Mouse (Mus musculus) lung, embryonic 14.5 days (tissue): Measurements from ENCODE around the gene Cnn2. TPM values are rescaled to one million over a fixed set of nuclear protein-coding genes. Genes with fewer than 3 reads are reported as not detected.

Source experiments
- ATAC-seq: fragments of 200-750 bp; cut with Nextera tagmentation; 2 replicates; pipeline ENCODE4 v1.8.0; 2017; ENCODE audit warnings: mild to moderate bottlenecking, moderate TSS enrichment, moderate library complexity; ENCODE audit not compliant: insufficient read depth
- DNase-seq: peaks from one replicate; pipeline ENCODE4 v3.0.0-alpha.2; 2015
- H3K27ac ChIP-seq: fragments of 300-500 bp; sonication (generic); 2 replicates; pipeline ENCODE4 v1.5.1; 2014; ENCODE audit warnings: low read depth, mild to moderate bottlenecking, moderate library complexity
- H3K27me3 ChIP-seq: fragments of 300-500 bp; sonication (generic); 2 replicates; pipeline ENCODE4 v1.6.1; 2014; ENCODE audit warnings: low read length, control low read depth; ENCODE audit not compliant: insufficient read depth
- H3K36me3 ChIP-seq: fragments of 300-500 bp; sonication (generic); 2 replicates; pipeline ENCODE4 v1.6.1; 2014; ENCODE audit warnings: control low read depth; ENCODE audit not compliant: insufficient read depth
- H3K4me1 ChIP-seq: fragments of 300-500 bp; sonication (generic); 2 replicates; pipeline ENCODE4 v1.6.1; 2014; ENCODE audit warnings: antibody characterized with exemption, control low read depth; ENCODE audit not compliant: insufficient read depth
- H3K4me2 ChIP-seq: fragments of 300-500 bp; sonication (generic); 2 replicates; pipeline ENCODE4 v1.6.1; 2014; ENCODE audit warnings: mild to moderate bottlenecking
- H3K4me3 ChIP-seq: fragments of 300-500 bp; sonication (generic); 2 replicates; pipeline ENCODE4 v1.5.1; 2014; ENCODE audit warnings: low read depth, low read length
- H3K9ac ChIP-seq: fragments of 300-500 bp; sonication (generic); 2 replicates; pipeline ENCODE4 v1.6.1; 2014
- H3K9me3 ChIP-seq: fragments of 300-500 bp; sonication (generic); 2 replicates; pipeline ENCODE4 v1.6.1; 2016; ENCODE audit warnings: low read depth, low read length, control low read depth
- CTCF ChIP-seq: IDR thresholded peaks from 2 replicates; pipeline ENCODE4 v1.5.1; 2016; ENCODE audit warnings: antibody characterized with exemption, low read depth
- WGBS: fragments of 180-500 bp; shearing (Covaris S2); extraction: QIAGEN DNeasy Blood & Tissue Kit; methylation state at CpG from one replicate; pipeline ENCODE4 v1.1.7; 2014; 5-methylcytosine and 5-hydroxymethylcytosine counted together
- polyA plus RNA-seq: library from polyadenylated mRNA; unstranded; fragments of >200 nt; fragmentation: Nextera tagmentation; extraction: Ambion mirVana; gene quantifications from 2 replicates; pipeline ENCODE4 v1.2.1, GENCODE M21; 2014

The Cnn2 gene
- polyA plus RNA-seq, 1 experiment from 2014 or later, result 354 TPM

DNA sequence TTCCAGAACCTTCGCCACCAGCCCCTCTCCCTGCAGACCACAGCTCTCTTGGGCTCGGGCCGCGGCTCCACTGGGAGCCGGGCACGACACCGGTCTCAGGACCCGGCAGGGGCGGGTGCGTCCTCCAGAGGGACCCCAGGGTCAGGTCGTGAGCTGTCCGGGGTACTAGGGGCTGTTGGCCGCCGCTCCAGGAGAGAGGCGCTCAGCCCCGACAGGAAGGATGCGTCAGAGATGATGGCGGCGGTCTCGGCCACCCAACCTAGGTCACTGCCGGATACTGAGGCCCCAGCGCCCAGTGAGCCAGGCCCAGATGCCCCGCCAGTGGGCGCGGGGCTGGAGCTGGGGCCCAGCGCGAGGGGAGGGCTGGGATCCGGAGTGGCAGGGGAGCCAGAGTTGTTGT lies 11.1 kb upstream of the Cnn2 start:
- H3K27me3 ChIP-seq, result no peaks in the 10 kb centered on the region
- DNase-seq, result no peak
- no peak for TF ChIP-seq CTCF
- no peak for ATAC-seq
- no peak overlapping the region for H3K4me2 ChIP-seq
- H3K9me3 ChIP-seq, result no peaks in the 10 kb centered on the region
- 82% methylated on average over 28 of the region's 28 CpGs for WGBS
- H3K4me1 ChIP-seq, result peaks cover under 1% of the 10 kb centered on the region; the same call in 1 of the 2 replicates
- no peak overlapping the region for H3K4me3 ChIP-seq
- no peak overlapping the region for H3K9ac ChIP-seq
- no peak overlapping the region for H3K27ac ChIP-seq
- peaks cover 64% of the 10 kb centered on the region for H3K36me3 ChIP-seq

DNA sequence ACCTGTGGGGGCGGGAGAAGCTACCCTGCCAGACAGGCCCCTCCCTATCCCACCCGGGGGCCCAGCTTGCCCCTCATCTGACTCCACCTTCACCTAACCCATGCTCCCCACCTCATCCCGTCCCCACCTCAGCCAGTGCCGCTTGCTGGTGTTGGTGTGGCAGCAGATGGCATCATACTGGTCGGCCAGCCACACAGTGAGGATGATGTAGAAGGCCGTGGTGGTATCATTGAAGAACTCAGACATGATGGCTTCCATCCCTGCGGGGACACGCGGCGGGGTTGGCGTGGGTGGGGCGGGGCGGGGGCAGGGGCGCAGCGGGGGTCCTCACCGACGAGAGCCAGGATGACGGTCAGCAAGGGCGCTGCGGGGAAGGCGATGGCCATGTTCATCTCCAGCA lies 10.3 kb upstream of the Cnn2 start:
- DNase-seq (no peak), ATAC-seq (no peak)
- H3K9me3 ChIP-seq, result no peaks in the 10 kb centered on the region
- H3K27me3 ChIP-seq, result no peaks in the 10 kb centered on the region
- peaks cover 67% of the 10 kb centered on the region for H3K36me3 ChIP-seq
- H3K4me3 ChIP-seq, result no peak overlapping the region
- H3K4me1 ChIP-seq, result peaks cover 6% of the 10 kb centered on the region; the same call in 1 of the 2 replicates
- H3K27ac ChIP-seq, result no peak overlapping the region
- H3K9ac ChIP-seq, result no peak overlapping the region
- H3K4me2 ChIP-seq, result no peak overlapping the region
- no peak for TF ChIP-seq CTCF
- 91% methylated on average over 21 of the region's 21 CpGs for WGBS

DNA sequence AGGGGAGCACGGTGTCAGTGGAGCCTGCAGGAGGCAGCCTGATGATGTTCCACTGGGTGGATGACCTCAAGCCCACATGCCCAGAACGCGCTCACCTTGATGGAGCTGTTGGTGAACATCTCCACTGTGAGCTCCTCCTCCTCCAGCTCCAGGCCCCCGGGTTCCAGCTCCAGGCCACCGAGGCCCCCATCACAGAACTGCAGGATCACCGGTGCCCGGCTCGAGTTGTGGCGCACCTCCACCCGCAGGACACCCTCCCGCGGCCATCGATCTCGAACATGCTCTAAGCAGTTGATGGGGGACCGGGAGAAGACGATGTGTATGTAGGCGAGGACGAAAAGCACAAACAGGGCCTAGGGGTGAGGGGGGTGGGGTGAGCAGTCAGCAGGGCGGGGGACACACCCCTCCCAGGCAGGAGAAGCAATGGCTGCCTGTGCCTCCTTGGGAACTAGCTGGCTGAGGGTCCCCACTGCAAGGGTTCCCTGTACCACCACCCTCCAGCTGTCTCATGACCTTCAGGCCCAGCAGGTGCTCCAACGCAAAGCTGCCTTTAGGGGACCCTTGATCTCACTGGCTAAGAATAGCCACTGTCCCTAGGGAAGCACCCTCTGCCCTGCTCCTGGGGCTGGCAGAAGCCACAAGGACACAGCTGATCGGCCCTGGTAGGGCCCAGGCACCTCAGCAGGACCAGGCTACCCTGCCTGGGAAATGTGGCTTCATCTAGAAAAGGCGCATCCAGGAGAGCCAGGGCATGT lies 8.8 kb upstream of the Cnn2 start:
- DNase-seq, result no peak
- Histone ChIP-seq H3K9ac (no peak overlapping the region), H3K36me3 (peaks cover 67% of the 10 kb centered on the region), H3K27me3 (no peaks in the 10 kb centered on the region), H3K27ac (no peak overlapping the region), H3K4me3 (no peak overlapping the region), H3K9me3 (no peaks in the 10 kb centered on the region), H3K4me2 (no peak overlapping the region), H3K4me1 (peaks cover 7% of the 10 kb centered on the region; the same call in 1 of the 2 replicates)
- no peak for ATAC-seq
- 93% methylated on average over 22 of the region's 22 CpGs for WGBS
- no peak for TF ChIP-seq CTCF

DNA sequence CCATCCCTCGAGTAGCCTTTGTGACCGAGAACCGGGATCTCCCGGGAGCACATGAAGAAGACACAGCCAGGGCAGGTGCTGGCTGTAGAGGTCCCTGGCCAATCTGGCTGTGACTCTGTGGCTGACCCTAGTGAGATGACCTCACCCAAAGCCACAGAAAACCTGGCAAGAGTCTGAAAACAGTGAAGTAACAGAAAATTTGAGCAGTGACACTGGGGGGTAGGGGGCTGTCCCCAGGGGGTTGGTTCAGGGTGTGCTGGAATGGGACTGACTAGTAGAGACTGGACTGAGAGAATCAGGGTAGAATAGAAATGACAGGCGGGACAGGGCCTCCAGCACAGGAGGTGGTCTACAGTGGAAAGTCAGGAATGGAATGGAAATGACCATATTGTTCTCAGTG lies 5.2 kb upstream of the Cnn2 start:
- peaks cover 34% of the 10 kb centered on the region for H3K36me3 ChIP-seq
- H3K27me3 ChIP-seq, result no peaks in the 10 kb centered on the region
- H3K4me1 ChIP-seq, result peaks cover 23% of the 10 kb centered on the region
- no peak for DNase-seq
- 65% methylated on average over 5 of the region's 5 CpGs for WGBS
- no peaks in the 10 kb centered on the region for H3K9me3 ChIP-seq
- 0 out of 2 replicates have a peak overlapping the region, but pooled peaks have one; percentile 99 for H3K27ac ChIP-seq
- H3K9ac ChIP-seq, result peak overlapping the region; percentile 89
- TF ChIP-seq CTCF, result no peak
- peak overlapping the region; percentile 76 for H3K4me2 ChIP-seq
- ATAC-seq, result no peak
- peak overlapping the region; percentile 85 for H3K4me3 ChIP-seq

DNA sequence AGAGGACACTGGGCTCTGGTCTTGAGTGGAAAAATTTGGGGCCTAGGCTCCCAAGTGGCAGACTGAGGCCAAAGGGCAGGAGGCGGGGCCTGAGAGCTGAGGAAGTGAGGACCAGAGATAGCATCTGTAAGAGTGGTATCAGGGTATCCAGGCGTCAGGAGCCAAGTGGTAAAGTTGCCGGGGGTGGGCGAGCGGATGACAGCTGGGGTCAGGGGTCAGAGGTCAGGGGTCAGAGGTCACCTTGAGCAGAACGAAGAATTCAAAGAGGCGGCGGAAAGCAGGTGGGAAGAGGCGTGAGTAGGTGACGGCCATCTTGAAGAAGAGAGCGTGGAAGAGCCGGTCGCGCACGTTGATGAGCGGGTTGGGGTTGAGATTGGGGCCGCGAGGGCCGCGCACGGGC lies 4.7 kb upstream of the Cnn2 start:
- H3K27me3 ChIP-seq, result no peaks in the 10 kb centered on the region
- DNase-seq, result peak; percentile 63
- ATAC-seq, result no peak
- WGBS, result under 1% methylated on average over 21 of the region's 21 CpGs
- H3K4me1 ChIP-seq, result peaks cover 23% of the 10 kb centered on the region
- H3K4me2 ChIP-seq, result peak overlapping the region; percentile 76
- peak overlapping the region; percentile 85 for H3K4me3 ChIP-seq
- H3K36me3 ChIP-seq, result peaks cover 29% of the 10 kb centered on the region
- peak overlapping the region; percentile 99 for H3K27ac ChIP-seq
- no peaks in the 10 kb centered on the region for H3K9me3 ChIP-seq
- peak overlapping the region; percentile 89 for H3K9ac ChIP-seq
- no peak for TF ChIP-seq CTCF

DNA sequence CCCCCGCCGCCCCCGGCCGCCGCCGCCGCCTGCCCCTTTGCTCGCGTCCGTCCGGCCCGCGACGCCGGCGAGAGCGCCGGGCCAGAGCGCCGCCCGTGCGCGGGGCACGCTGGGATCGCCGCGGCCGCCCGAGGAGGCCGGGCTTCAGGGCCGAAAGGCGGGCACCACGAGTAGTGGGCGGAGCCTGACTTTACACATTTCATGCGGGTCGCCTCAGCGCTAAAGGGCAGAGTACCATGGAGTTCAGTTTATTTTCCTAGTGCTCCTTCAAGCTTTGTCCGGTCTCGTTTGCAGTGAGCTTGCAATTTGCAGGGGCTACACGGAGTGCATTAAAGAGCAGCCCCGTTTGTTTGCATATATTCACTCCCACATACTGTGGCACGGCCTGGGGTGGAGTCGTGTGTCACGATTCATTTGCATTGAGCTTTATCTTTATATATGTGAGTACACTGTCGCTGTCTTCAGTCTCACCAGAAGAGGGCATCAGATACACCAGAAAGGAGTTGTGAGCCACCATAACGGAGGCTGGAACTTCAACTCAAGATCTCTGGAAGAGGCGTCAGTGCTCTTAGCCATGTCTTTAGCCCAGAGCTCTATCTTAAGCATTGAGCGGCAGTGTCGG lies 4.1 kb upstream of the Cnn2 start, which contains the start of gene Tmem259:
Tmem259 (minus strand) TSS at position 136 of the 622 bp plus-strand sequence.
- TF ChIP-seq CTCF, result peak; percentile 71
- H3K4me3 ChIP-seq, result peak within 1 kb of the TSS; percentile 85
- H3K27ac ChIP-seq, result peak within 1 kb of the TSS; percentile 99
- DNase-seq (peak; percentile 97), ATAC-seq (peak; percentile 67)
- peaks cover 23% of the 10 kb centered on the region for H3K36me3 ChIP-seq
- H3K9ac ChIP-seq, result peak within 1 kb of the TSS; percentile 89
- H3K4me1 ChIP-seq, result peaks cover 26% of the 10 kb centered on the region
- WGBS, result under 1% methylated on average over 49 of the region's 49 CpGs
- no peaks in the 10 kb centered on the region for H3K9me3 ChIP-seq
- no peaks in the 10 kb centered on the region for H3K27me3 ChIP-seq
- peak within 1 kb of the TSS; percentile 76 for H3K4me2 ChIP-seq

DNA sequence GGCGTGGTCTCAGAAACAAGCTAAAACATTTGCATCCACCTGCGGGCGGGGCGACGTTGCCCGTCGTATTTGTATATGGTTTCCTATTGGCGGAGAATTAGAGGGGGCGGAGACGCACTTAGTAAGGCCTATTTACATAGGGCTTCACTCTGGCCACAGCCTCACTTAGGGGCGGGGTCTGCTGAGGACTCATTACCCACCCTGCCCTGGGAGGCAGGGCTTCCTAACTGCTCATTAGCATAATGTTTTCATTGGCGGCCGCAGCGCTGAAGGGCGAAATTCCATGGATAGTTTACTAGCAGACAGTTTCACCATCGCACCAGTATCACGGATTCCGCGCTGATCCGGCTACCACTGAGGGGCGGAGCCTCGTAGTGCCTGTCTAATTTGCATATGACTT lies 3.5 kb upstream of the Cnn2 start:
- H3K27me3 ChIP-seq, result no peaks in the 10 kb centered on the region
- DNase-seq, result peak; percentile 99
- H3K4me2 ChIP-seq, result peak overlapping the region; percentile 76
- H3K27ac ChIP-seq, result peak overlapping the region; percentile 99
- peaks cover 31% of the 10 kb centered on the region for H3K4me1 ChIP-seq
- peak; percentile 92 for ATAC-seq
- H3K36me3 ChIP-seq, result peaks cover 19% of the 10 kb centered on the region
- peak overlapping the region; percentile 85 for H3K4me3 ChIP-seq
- no peak for TF ChIP-seq CTCF
- WGBS, result under 1% methylated on average over 22 of the region's 22 CpGs
- H3K9me3 ChIP-seq, result no peaks in the 10 kb centered on the region
- H3K9ac ChIP-seq, result peak overlapping the region; percentile 65
